Mouse (Mus musculus) heart, embryonic 12.5 days (tissue): Measurements from ENCODE around the gene Alpk1. TPM values are rescaled to one million over a fixed set of nuclear protein-coding genes. Genes with fewer than 3 reads are reported as not detected.
A peak's percentile ranks its signal among the peaks of the same experiment; 100 is the strongest.

ENCODE experiments used
- ATAC-seq: fragments of 200-750 bp; cut with Nextera tagmentation; 2 replicates; pipeline ENCODE4 v1.8.0; 2017; ENCODE audit warnings: moderate TSS enrichment, moderate library complexity; ENCODE audit not compliant: insufficient number of reproducible peaks, low FRiP score
- H3K27ac ChIP-seq: fragments of 300-500 bp; sonication (generic); 2 replicates; pipeline ENCODE4 v1.5.1; 2016; ENCODE audit warnings: mild to moderate bottlenecking, moderate library complexity; ENCODE audit not compliant: poor library complexity, severe bottlenecking
- H3K27me3 ChIP-seq: fragments of 300-500 bp; sonication (generic); replicated peaks from 2 replicates; pipeline ENCODE4 v1.6.1; 2016; ENCODE audit warnings: mild to moderate bottlenecking, moderate library complexity
- H3K36me3 ChIP-seq: fragments of 300-500 bp; sonication (generic); 2 replicates; pipeline ENCODE4 v1.6.1; 2016; ENCODE audit warnings: mild to moderate bottlenecking, moderate library complexity
- H3K4me1 ChIP-seq: fragments of 300-500 bp; sonication (generic); replicated peaks from 2 replicates; pipeline ENCODE4 v1.6.1; 2016; ENCODE audit warnings: mild to moderate bottlenecking
- H3K4me2 ChIP-seq: fragments of 300-500 bp; sonication (generic); 2 replicates; pipeline ENCODE4 v1.6.1; 2016; ENCODE audit warnings: mild to moderate bottlenecking, moderate library complexity
- H3K4me3 ChIP-seq: fragments of 300-500 bp; sonication (generic); 2 replicates; pipeline ENCODE4 v1.5.1; 2016; ENCODE audit warnings: mild to moderate bottlenecking
- H3K9ac ChIP-seq: fragments of 300-500 bp; sonication (generic); 2 replicates; pipeline ENCODE4 v1.6.1; 2016; ENCODE audit warnings: mild to moderate bottlenecking, moderate library complexity
- H3K9me3 ChIP-seq: fragments of 300-500 bp; sonication (generic); replicated peaks from 2 replicates; pipeline ENCODE4 v1.6.1; 2016; ENCODE audit warnings: mild to moderate bottlenecking, moderate library complexity
- WGBS: fragments of 180-500 bp; shearing (Covaris S2); methylation state at CpG from one replicate; pipeline ENCODE4 v1.1.7; 2016; 5-methylcytosine and 5-hydroxymethylcytosine counted together
- polyA plus RNA-seq: library from polyadenylated mRNA; unstranded; fragments of >200 nt; fragmentation: Nextera tagmentation; extraction: Ambion mirVana; gene quantifications from 2 replicates; pipeline ENCODE4 v1.2.1, GENCODE M21; 2016

The Alpk1 gene
- polyA plus RNA-seq, 1 experiment from 2014 or later = 1.5 TPM

DNA sequence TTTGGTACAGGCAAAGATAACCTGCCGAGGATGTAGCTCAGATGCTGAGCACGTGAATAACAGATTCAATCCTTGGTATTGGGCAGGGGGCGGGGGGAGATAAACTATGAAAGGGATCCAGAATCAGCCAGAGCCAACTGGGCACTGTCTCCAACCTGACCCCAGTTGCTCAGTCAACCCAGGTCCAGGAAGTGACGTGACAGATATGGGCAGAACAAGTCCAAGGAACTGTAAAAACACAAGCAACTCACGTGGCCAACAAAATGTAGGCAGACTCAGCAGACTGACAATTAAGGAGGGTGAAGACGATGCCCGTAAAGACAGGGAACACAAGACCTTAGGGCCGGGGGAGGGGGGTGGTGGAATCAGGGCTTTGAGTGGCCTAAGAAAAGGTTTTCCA lies 17.9 kb downstream of the Alpk1 start:
- Histone ChIP-seq H3K27me3 (peaks cover 40% of the 10 kb centered on the region), H3K4me1 (no peaks in the 10 kb centered on the region), H3K4me3 (no peak overlapping the region), H3K9ac (no peak overlapping the region), H3K4me2 (no peak overlapping the region), H3K36me3 (no peaks in the 10 kb centered on the region), H3K9me3 (no peaks in the 10 kb centered on the region), H3K27ac (no peak overlapping the region)
- ATAC-seq = no peak
- WGBS = 59% methylated on average over 8 of the region's 8 CpGs

DNA sequence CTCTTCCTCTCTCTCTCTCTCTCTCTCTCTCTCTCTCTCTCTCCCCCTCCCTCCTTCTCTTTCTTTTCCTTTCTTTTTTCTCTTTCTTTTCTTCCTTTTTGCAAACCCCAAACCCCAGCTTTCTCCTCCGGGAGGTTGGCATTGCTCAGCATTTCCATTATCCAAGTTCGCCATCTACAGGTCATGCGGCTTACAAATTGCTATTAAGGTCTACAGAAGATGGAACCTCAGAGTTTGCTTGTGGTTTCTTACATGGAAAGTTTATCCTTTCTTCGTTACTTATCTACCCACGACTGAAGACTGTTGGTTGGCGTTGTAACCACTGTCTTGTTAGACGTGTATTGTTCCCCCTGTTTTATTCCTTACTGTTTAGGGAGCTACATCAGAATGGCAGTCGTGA lies 21.1 kb downstream of the Alpk1 start:
- peaks cover 62% of the 10 kb centered on the region for H3K27me3 ChIP-seq

DNA sequence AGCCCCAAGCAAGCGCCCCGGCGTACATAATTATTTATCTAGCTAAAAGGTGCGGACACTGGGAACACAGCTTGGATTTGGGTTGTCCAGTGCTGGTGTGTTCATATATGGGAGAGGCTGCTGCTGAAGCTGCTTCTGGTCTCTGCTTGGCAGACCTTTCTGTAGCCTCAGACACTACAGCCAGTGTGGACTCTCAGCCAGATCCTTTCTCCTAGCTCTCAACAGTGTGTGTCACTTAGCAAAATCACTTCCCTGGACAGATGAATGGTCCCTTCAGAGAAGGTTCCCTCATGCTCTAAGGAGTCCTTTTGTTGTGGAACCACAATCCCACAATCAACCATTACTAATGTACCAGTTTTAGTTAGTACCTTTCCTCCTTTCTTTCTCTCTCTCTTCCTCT lies 21.5 kb downstream of the Alpk1 start:
- Histone ChIP-seq H3K4me3 (no peak overlapping the region), H3K27me3 (peaks cover 64% of the 10 kb centered on the region), H3K4me1 (no peaks in the 10 kb centered on the region), H3K9me3 (no peaks in the 10 kb centered on the region), H3K4me2 (no peak overlapping the region), H3K9ac (no peak overlapping the region), H3K27ac (no peak overlapping the region), H3K36me3 (no peaks in the 10 kb centered on the region)
- 79% methylated on average over 4 of the region's 4 CpGs for WGBS
- ATAC-seq = no peak

More for the DNA sequence above, 21.1 kb downstream of the Alpk1 start:
- H3K4me1 ChIP-seq = no peaks in the 10 kb centered on the region
- no peak overlapping the region for H3K27ac ChIP-seq
- 20% methylated on average over 8 of the region's 8 CpGs for WGBS
- H3K9me3 ChIP-seq = no peaks in the 10 kb centered on the region
- H3K4me2 ChIP-seq = no peak overlapping the region
- no peak overlapping the region for H3K4me3 ChIP-seq
- no peak for ATAC-seq
- H3K36me3 ChIP-seq = no peaks in the 10 kb centered on the region
- no peak overlapping the region for H3K9ac ChIP-seq

DNA sequence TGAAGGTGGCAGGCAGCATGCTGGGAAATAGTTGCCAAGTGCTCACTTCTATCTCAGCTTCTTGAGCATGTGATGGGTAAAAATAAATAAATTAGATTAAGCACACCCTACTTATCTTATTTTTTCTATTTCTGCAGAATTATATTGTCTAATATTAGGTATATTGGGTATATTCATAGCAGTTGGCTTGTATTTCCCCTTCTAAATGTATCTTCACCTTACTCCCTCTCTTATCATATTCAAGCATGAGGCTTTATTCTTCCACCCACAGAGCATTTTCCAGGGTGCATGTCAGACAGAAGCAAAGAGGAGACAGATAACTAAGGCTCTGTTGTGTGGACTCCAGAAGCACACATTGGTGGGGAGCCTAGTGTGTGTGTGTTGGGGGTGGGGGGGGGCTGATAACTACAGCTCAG lies 22.4 kb downstream of the Alpk1 start:
- Histone ChIP-seq H3K9ac (no peak overlapping the region; the same call in 1 of the 2 replicates), H3K27ac (no peak overlapping the region), H3K4me3 (no peak overlapping the region), H3K9me3 (no peaks in the 10 kb centered on the region), H3K36me3 (no peaks in the 10 kb centered on the region), H3K4me1 (no peaks in the 10 kb centered on the region), H3K27me3 (peaks cover 68% of the 10 kb centered on the region), H3K4me2 (no peak overlapping the region)
- ATAC-seq = no peak

DNA sequence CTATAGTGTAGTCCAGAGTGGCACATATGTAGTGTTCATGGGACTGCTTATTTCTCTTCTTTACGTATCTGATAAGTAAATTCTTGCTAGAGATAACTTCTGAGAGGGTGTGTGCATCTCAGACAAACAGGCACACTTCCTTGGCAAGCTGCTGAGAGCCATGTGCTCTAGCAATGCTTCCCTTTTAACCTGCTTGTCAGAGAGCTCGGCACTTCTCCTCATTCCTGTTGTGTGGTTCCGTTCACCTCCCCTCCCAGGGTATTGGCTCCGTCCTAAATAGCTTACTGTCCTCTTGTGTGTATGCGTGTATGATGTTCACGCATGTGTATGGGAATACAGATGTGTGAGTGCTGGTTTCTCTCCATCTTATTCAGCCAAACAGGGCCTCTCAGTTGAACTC lies 23.9 kb downstream of the Alpk1 start:
- peaks cover 59% of the 10 kb centered on the region for H3K27me3 ChIP-seq
- no peak for ATAC-seq
- WGBS = 74% methylated on average over 6 of the region's 6 CpGs
- H3K4me2 ChIP-seq = no peak overlapping the region
- no peaks in the 10 kb centered on the region for H3K36me3 ChIP-seq
- H3K4me1 ChIP-seq = no peaks in the 10 kb centered on the region
- no peak overlapping the region for H3K9ac ChIP-seq
- H3K4me3 ChIP-seq = no peak overlapping the region
- no peaks in the 10 kb centered on the region for H3K9me3 ChIP-seq
- H3K27ac ChIP-seq = no peak overlapping the region

DNA sequence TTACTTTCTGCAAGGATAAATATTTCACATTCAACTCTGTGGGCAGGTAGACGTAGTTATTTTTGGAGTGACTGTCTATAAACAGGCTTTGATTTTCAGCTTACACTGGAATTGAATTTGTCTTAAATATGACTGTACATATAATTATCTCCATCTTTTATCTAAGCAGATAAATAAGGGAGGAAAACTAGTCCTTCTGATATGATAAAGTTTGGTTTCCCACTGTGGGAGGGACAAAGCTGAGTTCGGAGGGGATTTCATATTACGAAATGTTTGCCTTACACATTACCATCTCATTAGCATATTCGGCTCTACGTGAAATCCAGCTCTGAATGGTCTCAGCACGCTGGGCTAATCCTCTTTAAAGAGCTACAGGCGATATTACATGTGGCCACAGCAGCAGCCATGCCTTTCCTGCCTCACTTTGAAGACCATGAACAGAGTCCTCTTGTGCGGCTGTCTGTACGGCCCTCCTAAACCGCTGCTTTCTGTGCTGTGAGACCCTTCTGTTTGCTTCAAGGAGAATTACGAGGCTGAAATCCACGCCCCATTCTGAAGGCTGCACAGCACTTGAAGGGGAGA lies 30.3 kb downstream of the Alpk1 start:
- WGBS = 22% methylated on average over 12 of the region's 12 CpGs
- no peak for ATAC-seq
- no peak overlapping the region for H3K9ac ChIP-seq
- H3K27ac ChIP-seq = no peak overlapping the region
- no peaks in the 10 kb centered on the region for H3K36me3 ChIP-seq
- H3K4me2 ChIP-seq = peak overlapping the region; percentile 54
- peaks cover 64% of the 10 kb centered on the region for H3K27me3 ChIP-seq
- H3K4me3 ChIP-seq = no peak overlapping the region
- H3K4me1 ChIP-seq = 0 out of 2 replicates have a peak, but pooled peaks cover 3% of the 10 kb centered on the region
- 0 out of 2 replicates have a peak, but pooled peaks cover 2% of the 10 kb centered on the region for H3K9me3 ChIP-seq

DNA sequence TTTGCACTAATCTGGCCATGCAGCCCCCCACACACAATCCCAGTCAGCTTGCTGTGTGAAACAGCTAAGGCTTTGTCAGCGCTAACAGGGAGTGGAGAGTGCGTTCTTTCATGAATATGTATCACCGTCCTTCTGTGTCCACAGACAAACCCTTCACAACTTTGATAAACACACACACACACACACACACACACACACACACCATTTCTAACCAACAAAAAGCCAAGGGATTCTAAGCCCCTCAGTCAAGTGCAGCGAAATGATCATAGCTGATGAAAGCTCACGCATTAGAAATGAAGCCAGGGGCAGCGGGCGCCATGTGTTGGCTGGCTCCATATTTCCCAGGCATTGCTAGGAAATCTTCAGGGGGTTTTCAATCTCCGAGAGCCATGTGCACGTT lies 31.1 kb downstream of the Alpk1 start:
- Histone ChIP-seq H3K9ac (no peak overlapping the region), H3K4me3 (peak overlapping the region; percentile 18; the same call in 1 of the 2 replicates), H3K27me3 (peaks cover 62% of the 10 kb centered on the region), H3K4me1 (0 out of 2 replicates have a peak, but pooled peaks cover 3% of the 10 kb centered on the region), H3K27ac (no peak overlapping the region), H3K36me3 (no peaks in the 10 kb centered on the region), H3K9me3 (0 out of 2 replicates have a peak, but pooled peaks cover 2% of the 10 kb centered on the region), H3K4me2 (peak overlapping the region; percentile 56)
- no peak for ATAC-seq
- WGBS = 32% methylated on average over 9 of the region's 9 CpGs

DNA sequence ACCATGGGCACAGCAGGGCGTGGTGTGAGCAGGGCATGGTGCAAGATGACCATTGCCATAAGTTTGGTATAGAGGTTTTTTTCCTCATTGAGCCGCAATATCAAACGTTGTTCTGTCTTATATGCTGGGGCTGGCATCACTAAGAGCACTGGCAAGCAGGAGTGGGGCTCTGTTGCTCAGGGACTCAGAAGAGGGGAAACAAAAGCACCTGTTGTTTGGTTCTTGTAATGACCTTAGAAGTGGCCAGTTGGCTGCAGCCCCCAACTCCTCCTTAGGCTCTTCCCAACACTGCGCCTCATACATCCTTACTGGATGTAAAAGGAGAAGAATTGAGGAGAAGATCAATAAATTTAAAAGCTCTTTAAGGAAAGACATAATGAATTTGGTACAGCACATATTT lies 31.7 kb downstream of the Alpk1 start:
- Histone ChIP-seq H3K4me2 (no peak overlapping the region), H3K36me3 (no peaks in the 10 kb centered on the region), H3K9ac (no peak overlapping the region), H3K27ac (no peak overlapping the region), H3K9me3 (0 out of 2 replicates have a peak, but pooled peaks cover 2% of the 10 kb centered on the region), H3K4me1 (0 out of 2 replicates have a peak, but pooled peaks cover 3% of the 10 kb centered on the region), H3K27me3 (peaks cover 61% of the 10 kb centered on the region), H3K4me3 (no peak overlapping the region)
- 71% methylated on average over 4 of the region's 4 CpGs for WGBS
- no peak for ATAC-seq

DNA sequence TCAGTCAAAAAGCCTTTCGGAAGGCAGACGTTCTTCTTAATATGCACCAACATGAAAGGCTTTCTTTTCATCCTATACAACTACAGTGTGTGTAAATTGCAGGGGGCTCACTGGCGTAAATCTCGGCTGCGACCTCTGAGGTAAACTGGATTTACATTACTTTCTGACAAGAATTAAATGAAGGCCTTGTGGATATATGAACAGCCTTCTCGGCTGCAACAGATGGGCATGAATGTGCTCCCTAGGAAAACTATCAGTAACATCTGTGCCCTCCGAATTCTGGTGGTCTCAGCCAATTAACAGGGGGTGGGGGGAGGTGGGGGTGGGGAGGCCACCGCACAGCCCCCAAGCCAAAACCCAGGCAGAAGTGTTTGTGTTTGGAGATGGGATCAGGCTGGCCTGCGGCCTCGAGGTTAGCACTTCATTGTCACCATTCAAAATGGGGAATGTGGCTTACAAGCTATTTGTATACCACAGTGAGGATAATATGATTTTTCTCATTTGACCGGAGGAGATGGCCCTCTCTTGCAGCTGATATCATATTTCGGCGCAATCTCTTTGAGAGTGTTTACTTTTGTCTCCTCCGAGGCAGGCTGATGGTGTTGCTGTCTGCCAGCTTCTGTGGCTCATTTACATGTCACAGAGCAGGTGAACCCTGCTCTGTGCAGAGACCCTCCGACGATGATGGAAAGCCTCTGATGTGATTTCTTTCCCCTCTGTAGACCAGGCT lies 34.3 kb downstream of the Alpk1 start:
- Histone ChIP-seq H3K9me3 (0 out of 2 replicates have a peak, but pooled peaks cover 2% of the 10 kb centered on the region), H3K27ac (no peak overlapping the region), H3K4me1 (0 out of 2 replicates have a peak, but pooled peaks cover 3% of the 10 kb centered on the region), H3K4me2 (no peak overlapping the region), H3K27me3 (peaks cover 59% of the 10 kb centered on the region), H3K36me3 (no peaks in the 10 kb centered on the region), H3K9ac (no peak overlapping the region), H3K4me3 (no peak overlapping the region)
- ATAC-seq = no peak
- 23% methylated on average over 16 of the region's 16 CpGs for WGBS

DNA sequence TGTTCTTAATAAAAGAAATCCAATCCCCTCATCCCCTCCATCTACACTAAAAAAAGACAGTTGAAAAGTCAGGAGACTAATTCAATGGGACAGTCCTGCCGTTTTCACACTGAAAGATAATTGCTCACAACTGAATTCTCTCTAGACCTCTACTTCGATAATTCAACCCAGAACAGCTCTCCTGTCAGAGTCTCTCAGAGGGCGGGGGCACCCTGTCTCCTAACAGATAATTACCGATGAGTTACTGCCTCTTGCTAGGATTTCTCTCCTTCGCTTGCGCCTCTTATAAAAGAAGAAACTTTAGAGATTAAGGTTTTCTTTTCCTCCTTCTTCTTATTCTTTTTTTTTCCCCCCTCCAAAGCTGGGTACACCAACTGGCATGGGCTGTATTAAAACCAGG lies 34.8 kb downstream of the Alpk1 start:
- H3K27me3 ChIP-seq = peaks cover 55% of the 10 kb centered on the region
- no peak overlapping the region for H3K4me2 ChIP-seq
- 31% methylated on average over 6 of the region's 6 CpGs for WGBS
- H3K4me3 ChIP-seq = no peak overlapping the region
- 0 out of 2 replicates have a peak, but pooled peaks cover 2% of the 10 kb centered on the region for H3K9me3 ChIP-seq
- no peaks in the 10 kb centered on the region for H3K36me3 ChIP-seq
- no peak overlapping the region for H3K9ac ChIP-seq
- H3K27ac ChIP-seq = no peak overlapping the region
- no peak for ATAC-seq
- 0 out of 2 replicates have a peak, but pooled peaks cover 3% of the 10 kb centered on the region for H3K4me1 ChIP-seq

DNA sequence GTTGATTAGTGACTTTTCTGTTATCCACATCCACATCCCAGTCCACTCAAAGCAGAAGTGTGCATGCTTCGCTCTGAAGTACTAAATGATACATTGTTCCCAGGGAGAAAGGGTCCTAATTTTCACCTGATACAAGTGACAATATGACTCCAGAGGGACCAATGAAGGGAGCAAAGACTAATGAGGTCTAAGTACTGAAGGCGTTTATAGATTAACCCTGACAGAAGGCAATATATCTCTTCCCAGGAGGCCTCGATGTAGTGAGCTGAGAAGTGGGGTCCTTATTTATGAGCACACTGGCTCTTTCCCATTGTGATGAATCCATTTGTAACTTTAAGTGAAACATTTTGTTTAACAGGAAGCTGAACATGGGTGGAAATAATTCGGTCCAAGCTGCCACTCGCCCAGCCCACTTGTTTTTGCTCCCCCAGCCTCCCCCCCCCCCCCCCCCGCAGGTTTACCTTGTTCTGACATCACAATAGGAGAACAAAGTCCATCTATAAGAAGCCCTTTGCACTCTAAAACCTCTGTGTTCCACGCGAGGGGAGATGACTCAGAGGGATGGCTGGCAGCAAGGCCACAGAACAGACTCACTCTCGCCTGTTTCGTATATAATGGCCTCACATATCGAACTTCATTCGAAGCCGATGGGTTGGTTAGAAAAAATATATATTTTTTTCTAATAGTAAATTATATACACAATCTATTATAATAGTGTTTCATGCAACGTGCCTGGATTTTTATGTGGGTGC lies 36.5 kb downstream of the Alpk1 start:
- no peak overlapping the region for H3K4me2 ChIP-seq
- no peak overlapping the region for H3K9ac ChIP-seq
- 79% methylated on average over 14 of the region's 14 CpGs for WGBS
- H3K36me3 ChIP-seq = no peaks in the 10 kb centered on the region
- H3K27ac ChIP-seq = no peak overlapping the region
- no peak overlapping the region for H3K4me3 ChIP-seq
- peaks cover 43% of the 10 kb centered on the region for H3K27me3 ChIP-seq
- H3K9me3 ChIP-seq = 0 out of 2 replicates have a peak, but pooled peaks cover 2% of the 10 kb centered on the region
- no peak for ATAC-seq
- no peaks in the 10 kb centered on the region for H3K4me1 ChIP-seq
